Mouse (Mus musculus) layer of hippocampus, adult 11-12 months (tissue): ENCODE measurements around the gene Spns1.
"Not testable (repeated sequence)": the region's sequence is repeated elsewhere in the genome, so short reads cannot be mapped to it uniquely, and the experiment has no call there.

ENCODE experiments used
- DNase-seq: peaks from one replicate; pipeline ENCODE4 v3.0.0; 2022; ENCODE audit warnings: low spot score

Gene Spns1

DNA sequence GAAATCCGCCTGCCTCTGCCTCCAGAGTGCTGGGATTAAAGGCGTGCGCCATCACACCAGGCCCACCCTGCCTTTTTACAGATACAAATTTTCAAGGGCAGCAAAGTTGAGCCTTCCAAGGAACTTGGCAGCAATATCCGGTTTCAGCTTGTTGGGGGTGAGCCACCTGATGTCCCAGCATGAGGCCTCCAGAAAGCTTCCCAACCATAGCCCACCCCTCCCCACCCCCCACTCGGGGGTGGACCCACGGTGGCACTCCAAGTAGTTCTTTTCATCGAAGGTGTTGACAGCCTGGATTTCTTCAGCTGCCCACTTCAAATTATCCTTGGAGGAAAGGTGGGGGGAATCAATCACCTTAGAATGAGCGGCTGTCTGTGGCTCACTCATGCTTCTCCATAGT, 38.3 kb downstream of the Spns1 start:
- DNase-seq, result no peak

GRCm38 (mm10) chr7:126335556-126335955, 41.7 kb downstream of the Spns1 start:
- DNase-seq, result no peak

DNA sequence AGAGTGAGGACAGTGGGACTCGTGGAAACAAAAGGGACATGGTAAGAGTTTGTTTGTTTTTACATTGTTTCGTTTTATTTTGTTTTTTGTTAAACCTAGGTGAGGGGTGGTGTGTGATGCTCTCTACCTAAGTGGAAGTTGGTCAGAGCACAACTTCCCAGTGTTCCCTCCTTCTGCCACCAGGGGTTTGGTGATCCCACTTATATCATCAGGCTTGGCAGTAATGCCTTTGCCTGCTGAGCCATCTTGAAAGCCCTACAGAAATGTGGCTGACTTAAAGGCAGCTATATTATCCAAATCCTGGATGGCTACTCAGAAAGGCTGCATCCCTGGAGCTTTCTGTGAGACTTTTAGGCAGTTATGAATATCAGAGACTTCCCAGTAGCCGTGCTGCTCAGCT, 44.6 kb downstream of the Spns1 start:
- DNase-seq, result no peak

DNA sequence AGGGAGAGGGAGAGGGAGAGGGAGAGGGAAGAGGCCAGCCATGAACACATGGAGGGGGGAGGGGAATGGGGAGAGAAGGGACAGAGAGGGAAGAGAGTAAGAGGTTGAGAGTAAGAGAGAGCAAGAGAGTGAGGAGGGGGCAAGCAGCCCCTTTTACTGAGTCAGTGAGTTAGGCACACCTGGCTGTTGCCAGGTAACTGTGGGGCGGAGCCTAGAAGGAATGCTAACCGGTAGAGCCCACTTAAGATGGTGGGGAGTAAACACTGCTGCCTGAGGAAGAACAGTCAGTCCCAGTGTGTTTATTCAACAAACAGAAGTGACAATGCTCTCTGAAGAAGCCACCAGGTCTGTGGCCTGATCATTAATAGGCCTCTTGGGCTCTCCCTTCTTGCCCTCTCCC, 46.6 kb downstream of the Spns1 start:
- DNase-seq, result no peak

DNA sequence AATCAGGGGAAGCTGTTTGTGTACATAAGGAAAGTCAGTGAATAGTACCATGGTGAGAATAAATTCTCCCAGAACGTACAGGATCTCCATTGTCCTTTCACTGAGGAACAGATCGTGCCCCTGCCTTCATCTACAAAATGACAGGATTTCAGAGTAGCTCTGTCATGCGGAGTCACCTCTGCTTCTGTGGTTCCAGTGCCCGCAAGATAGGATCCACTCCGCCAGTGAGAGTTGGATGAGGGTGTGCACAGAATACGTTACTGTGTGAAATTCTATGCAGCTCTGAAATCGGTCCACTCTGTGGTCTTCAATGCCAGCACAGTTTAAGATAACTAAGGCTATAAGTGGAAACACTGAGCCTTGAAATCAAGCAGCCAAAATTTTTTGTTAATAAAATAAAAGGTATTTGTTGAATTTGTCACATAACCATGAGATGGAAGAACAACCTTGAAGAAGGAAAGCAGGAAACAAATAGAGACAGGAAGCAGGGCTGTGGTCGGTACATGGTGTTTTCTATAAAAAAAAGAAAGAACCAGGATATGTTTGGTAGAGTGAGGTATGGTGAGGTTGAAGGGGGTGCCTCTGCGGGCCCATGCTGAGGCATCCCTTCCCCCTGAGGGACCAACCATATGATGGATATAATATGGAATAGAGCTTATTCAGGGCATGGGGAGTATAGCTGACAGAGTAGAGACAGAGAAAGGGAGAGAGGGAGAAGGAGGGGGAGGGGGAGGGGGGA, 47.2 kb downstream of the Spns1 start:
- DNase-seq, result no peak

DNA sequence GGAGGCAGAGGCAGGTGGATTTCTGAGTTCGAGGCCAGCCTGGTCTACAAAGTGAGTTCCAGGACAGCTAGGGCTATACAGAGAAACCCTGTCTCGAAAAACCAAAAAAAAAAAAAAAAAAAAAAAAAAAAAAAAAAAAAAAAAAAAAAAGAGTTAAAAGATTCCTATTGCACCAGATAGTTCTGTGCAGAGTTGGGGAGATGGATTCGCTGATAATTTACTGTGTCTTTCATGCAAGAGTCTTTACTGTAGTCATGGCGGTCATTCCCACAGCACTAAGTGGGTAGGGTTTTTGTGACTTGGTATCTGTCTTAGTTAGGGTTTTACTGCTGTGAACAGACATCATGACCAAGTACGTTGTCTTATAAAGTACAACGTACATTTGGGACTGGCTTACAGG, 48.4 kb downstream of the Spns1 start:
- not testable (repeated sequence) for DNase-seq

DNA sequence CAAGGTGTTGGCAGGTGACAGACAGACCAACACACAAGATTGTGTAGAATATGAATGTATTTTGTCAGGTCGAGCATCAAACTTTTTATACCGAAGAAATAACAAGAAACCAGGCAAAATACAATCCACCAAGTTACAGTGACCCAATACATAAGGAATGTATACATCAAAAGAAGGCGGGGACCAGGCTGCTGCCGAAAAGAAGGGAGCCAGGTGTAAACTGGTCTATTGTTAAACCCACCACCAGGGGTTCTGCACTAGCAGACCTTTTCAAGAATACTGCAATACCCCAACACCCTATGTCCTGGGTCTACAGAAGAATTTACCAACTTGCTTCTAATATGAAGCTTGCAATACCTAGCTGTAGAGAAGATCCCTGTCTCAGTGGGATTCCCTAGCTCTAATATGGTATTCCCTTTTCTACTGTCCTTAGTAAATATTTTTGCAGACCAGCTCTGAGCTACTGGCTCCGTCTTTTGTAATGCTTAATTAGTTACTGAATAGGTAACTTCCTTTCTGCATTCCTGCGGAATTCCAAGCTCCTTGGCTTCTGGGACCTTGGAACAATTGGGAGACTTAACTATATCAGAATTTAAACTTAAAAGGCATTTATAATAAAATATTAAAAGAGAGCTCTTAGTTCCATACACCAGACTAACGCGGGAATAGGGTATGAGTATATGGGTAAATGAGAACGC, 51.5 kb downstream of the Spns1 start:
- DNase-seq, result not testable (repeated sequence)

DNA sequence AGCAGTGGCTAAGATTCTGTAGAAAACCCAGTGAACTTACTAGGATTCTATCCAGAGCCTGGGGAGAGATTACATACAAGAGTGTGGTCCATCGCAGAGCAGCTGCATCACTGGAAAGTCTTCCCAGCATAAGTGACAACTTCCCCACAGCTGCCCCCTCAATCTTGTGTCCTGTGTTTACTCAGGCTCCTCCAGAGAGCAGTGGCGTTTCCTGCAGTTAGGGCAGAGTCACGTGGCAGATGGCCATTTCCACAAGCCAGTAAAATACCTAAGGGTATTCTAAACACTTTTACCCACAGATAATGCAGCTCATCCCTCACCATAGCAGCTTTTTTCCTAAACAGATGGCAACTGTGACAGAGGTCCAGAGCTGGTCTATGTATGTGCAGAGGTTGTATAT, 52.5 kb downstream of the Spns1 start:
- no peak for DNase-seq

GRCm38 (mm10) chr7:126323729-126324128, 53.5 kb downstream of the Spns1 start:
- DNase-seq, result peak; percentile 84
